Mouse (Mus musculus) adrenal gland, postnatal 14 days (tissue): Measurements from ENCODE around the gene Pbx4. TPM values are rescaled to one million over a fixed set of nuclear protein-coding genes. Genes with fewer than 3 reads are reported as not detected.

Source experiments
- DNase-seq: peaks from one replicate; pipeline ENCODE4 v3.0.0; 2021; ENCODE audit warnings: mixed read lengths
- total RNA-seq: library from RNA; stranded (reverse); gene quantifications from 2 replicates; pipeline ENCODE4 v1.2.3, GENCODE M21; 2021

Gene Pbx4
- total RNA-seq, 1 experiment from 2014 or later: 1.3 TPM

- DNase-seq: no peak
These were observed 22.5 kb upstream of the Pbx4 start for GRCm38 (mm10) chr8:69809820-69810219.

DNA sequence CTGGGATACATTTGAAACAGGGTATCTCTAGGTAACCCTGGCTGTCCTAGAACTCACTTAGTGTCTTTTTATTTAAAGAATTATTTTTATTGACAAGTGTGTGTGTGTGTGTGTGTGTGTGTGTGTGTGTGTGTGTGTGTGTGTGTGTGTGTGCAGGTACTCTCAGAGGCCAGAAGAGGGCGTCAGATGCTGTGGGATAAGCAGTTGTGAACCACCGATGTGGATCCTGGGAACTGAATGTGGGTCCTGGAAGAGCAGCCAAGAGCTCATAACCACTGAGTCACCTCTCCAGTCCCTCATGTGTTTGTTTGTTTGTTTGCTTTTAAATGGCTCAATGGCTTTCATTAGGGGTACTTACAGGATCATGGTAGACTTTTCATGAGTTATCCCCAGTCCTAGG lies 17.4 kb upstream of the Pbx4 start:
- DNase-seq: no peak

GRCm38 (mm10) chr8:69815396-69815795 lies 16.9 kb upstream of the Pbx4 start:
- peak; percentile 70 for DNase-seq

DNA sequence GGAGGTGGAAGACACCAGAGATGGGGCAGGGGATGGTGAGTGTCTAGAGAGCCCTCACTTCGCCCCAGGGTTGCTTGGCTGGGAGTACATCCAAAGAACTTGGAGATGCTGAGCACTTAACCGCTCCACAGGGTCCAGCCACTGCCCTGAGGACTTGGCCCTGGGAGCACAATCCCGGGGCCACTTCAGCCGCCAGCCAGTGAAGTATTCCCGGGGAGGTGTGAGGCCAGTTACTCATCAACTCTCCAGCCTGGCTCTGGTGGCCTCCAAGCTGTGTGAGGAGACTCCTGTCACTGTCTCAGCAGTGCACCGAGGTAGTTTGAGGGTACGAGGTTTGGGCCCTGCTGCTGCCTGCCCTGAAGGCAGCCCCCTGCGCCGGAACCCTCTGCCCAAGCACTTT lies 11.8 kb upstream of the Pbx4 start:
- DNase-seq: no peak

GRCm38 (mm10) chr8:69821971-69822385 lies 10.3 kb upstream of the Pbx4 start:
- peak; percentile 60 for DNase-seq

- peak; percentile 75 for DNase-seq
These were observed 9.7 kb upstream of the Pbx4 start, which contains the start of gene Lpar2 for GRCm38 (mm10) chr8:69822386-69823191. Gene Lpar2, plus strand, starts transcription at chr8:69822429.

DNA sequence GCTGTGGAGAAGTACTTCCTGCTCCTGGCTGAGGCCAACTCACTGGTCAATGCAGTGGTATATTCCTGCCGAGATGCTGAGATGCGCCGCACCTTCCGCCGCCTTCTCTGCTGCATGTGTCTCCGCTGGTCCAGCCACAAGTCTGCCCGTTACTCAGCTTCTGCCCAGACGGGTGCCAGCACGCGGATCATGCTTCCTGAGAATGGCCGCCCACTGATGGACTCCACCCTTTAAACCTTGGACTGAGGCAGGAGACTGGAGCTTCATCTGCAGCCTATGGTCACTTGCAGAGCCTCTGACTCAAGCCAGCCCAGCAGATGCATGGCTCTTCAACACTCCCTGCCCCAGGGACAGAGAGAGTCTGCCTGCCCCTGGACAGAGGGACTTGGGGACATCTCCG lies 5.9 kb upstream of the Pbx4 start:
- no peak for DNase-seq

DNA sequence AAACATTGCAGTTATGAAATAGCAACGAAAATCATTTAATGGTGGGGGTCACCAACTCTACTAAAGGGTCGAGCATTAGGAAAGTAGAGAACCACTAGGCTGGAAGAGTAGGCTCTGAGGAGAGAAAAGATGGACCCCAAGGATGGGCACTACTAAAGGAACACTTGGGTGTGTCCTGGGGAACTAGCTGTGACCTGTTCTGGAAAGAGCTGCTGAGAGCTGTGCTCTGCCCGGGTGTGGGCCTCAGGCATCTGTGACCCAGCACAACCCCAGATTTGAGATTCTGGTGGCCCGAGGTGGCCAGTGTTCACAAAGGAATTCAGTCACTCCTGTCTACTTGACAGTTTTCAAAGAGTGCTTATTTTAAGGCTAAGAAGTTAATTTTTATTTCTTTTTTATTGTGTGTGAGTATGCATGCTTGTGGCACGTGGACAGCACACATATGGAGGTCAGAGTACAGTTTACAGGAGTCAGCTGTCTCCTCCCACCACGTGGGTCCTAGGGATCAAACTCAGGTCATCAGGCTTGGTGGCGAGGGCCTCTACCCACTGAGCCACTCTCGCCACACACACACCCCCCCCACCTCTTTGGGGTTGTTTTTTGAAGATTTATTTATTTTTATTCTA lies 4.9 kb downstream of the Pbx4 start:
- no peak for DNase-seq

DNA sequence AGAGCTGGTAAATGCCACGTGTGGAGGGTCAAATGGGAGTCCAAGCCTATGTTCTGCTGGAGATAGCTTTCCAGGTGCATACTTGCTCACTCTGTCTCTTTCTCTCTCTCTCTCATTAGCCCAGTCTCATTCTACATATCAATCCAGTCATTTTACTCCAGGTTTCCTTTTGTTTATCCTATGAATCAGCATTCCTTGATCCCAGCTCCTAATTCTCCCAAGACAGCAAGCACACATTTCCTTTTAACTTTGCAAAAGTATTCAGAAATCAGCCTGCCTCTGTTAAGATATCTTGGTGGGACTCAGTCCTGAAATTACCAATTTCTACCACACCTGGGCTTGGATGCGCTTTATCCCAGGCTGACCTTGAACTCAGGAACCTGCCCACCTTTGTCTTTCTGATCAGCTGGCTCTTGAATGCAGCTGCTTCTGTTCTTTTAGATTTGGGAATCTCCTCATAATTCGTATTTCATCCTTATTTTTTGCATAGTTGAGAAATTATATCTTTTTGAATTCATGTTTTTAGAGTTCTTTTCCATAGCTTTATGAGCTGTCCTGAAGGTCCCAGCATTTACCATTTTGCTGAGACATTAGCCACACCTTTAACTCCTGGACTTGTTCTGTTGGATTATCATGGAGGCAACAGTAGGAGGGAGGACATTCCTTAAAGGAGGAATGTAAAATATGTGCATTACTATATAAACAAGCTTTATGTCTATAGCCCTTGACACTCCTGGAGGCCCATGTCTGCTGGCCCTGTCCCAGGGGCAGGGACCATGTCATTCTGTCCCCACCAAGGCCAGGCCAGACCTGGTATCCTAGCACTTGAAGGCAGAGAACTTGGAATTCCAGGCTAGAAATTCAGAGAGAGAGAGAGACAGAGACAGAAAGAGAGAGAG lies 15.1 kb downstream of the Pbx4 start:
- no peak for DNase-seq

GRCm38 (mm10) chr8:69848951-69849350 lies 16.7 kb downstream of the Pbx4 start:
- peak; percentile 68 for DNase-seq

DNA sequence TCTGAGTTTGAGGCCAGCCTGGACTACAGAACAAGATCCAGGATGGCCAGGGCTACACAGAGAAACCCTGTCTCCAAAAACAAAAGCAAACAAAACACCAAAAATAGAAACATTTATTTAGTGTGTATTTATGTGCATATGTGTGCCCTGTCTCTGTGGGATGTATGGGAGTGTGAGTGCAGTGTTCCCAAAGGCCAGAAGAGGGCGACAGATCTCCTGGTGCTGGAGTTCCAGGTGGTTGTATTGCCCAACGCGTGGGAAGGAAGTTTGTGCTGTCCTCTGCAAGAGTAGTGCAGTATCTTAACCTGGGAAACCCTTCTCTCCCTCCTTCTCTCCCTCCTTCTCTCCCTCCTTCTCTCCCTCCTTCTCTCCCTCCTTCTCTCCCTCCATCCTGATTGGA lies 17.6 kb downstream of the Pbx4 start:
- peak; percentile 27 for DNase-seq

- DNase-seq: no peak
These were observed 18.7 kb downstream of the Pbx4 start for GRCm38 (mm10) chr8:69850926-69851506.

GRCm38 (mm10) chr8:69853869-69854268 lies 21.6 kb downstream of the Pbx4 start:
- no peak for DNase-seq

DNA sequence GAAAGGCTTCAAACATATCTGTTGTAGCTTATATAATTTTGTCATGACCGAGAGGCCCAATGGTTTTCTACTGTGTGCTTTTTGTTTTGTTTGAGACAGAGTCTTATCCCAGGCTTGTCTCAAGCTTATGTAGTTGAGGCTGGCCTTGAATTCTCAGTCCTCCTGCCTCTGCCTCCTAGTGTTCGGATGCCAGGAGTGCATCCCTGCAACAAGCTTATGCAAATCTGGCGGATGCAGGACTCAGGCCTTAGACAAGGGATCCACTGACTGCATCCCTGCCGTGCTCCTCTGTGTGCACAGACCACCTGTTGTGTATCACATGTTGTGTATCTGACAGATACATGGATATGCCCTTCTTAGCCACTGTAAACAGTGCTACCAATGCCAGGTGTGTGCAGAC lies 28.5 kb downstream of the Pbx4 start:
- DNase-seq: no peak

DNA sequence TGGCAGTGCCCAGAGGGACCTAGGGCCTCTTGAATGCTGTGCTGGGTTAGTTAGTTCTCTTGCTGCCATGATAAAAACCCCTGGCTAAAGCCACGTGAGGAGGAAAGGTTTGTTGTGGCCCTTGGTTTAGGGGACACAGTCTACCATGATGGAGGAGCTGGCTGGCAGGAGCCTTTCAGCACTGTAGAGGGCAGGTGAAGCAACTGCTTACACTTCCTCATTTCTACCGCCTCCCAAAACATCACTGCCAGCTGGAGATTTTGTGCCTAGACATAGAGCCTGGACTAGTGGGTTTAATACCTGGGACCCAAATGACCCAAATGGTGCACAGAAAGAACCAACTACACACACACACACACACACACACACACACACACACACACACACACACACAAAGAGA lies 29.0 kb downstream of the Pbx4 start:
- no peak for DNase-seq

DNA sequence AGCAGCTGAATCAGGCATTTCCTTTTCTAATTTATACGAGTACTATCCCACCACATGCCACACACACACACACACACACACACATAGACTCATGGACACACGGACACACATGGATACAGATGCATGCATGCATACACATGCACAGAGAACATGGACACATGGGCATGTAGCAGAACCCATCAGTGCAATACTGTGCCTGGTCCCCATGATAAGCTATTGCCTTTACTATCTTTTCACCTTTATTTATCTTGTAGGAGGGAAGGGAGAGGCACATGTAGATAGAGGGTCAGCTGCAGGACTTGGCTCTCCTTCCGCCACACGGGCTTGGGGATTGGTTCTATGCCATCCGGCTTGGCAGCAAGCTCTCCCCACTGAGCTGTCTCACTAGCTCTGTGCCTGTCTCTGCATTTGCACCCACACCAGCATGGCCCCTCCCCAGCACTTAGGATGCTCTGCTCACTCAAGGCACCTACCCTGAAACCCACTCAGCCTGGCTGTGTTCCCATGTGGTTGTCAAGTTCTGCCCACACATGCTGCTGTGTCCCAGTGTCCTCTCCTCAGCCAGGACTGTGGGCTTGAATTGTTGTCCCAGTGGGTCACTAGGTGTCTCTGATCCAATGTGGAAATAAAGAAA lies 31.2 kb downstream of the Pbx4 start:
- no peak for DNase-seq

DNA sequence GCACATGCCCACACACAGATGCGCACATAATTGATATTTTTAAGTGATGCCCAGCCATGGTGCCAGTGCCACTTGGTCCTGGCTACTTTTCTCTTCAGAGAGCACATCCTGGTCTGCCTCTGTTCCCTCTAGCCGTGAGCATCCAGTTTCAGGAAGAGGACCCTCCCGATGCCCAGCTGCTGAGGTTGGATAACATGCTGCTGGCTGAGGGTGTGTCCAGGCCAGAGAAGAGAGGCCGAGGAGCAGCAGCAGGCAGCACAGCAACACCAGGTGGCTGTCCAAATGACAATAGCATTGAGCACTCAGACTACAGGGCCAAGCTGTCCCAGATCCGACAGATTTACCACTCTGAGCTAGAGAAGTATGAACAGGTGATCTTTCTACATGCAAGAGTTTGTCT lies 31.9 kb downstream of the Pbx4 start:
- DNase-seq: no peak

DNA sequence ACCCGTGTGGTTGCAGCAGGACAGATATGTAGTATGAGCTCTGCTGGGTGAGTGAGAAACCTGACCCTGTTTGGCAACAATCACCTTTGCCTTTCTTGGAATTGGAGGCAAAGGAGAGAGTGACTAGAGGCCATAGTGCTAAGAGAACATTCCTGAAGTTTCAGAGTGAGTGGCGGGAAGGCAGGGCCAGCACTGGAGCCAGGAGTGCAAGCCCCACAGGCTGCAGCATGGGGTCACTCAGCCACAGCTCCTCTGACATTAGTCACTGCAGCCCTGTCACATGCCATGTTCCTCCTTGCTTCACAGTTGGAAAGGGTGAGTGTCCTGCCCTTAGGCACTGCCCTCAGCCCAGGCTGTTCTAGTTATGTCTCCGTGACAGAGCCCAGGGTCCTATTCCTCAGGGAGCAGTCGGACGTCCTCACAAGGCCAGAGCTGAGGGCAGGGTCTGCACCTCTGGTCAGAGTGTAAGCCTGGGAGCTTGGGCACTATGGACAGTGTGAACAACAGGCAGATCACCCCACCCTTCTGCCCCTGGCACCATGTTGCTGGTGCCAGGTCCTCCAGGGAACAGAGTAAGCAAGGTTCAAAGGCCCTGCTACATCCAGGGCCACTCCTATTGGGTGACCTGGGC lies 35.5 kb downstream of the Pbx4 start:
- peak; percentile 68 for DNase-seq

- DNase-seq: no peak
These were observed 37.9 kb downstream of the Pbx4 start for GRCm38 (mm10) chr8:69870003-69870765.

DNA sequence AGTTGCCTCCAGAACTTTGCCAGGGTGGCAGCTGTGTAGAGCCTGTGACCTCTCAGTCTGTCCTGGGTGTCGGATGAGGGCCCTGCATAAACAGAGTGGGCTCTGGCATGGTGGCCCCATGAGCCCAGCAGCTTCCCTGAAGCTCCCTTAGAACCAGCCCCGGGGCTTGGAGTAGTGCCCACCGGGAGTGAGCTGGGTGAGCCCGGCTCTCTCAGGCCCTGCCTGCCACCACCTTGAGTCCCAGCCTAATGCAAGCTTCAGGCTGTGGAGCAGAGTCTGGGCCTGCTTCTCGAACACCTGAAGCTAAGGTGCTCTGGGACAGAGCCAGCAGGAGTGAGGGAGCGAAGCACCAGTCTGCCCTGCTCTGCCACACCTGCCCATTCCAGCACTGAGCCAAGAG lies 38.6 kb downstream of the Pbx4 start:
- no peak for DNase-seq

GRCm38 (mm10) chr8:69874155-69874554 lies 41.9 kb downstream of the Pbx4 start:
- peak; percentile 79 for DNase-seq
